Mouse (Mus musculus) bone marrow macrophage, adult 2 months (primary cell): Measurements from ENCODE around the gene Ntf5.

Experiments used
- CTCF ChIP-seq: IDR thresholded peaks from 2 replicates; pipeline ENCODE4 v1.5.1; 2012; ENCODE audit warnings: low read depth, mild to moderate bottlenecking, low read length, moderate library complexity
- POLR2A ChIP-seq: IDR thresholded peaks from 2 replicates; pipeline ENCODE4 v1.6.1; 2012; ENCODE audit warnings: mild to moderate bottlenecking, low read depth, low read length, borderline replicate concordance

DNA sequence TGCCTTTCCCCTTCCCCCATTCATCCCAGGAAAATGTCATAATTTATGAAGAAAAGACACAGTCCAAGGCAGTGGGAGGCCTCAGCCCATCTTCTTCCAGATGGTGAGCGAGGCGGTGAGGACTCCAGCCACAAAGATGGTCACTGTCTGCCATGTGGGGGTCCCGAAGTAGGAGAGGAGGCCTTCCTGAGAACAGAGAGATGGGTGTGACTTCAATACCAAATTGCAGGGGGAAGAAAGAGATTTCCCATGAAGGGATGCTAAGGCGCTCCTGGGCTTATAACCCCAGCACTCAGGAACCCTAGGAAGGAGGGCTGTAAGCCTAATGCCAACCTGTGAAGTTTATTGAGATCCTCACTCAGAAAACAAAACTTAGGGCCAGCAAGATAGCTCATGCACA, 48.3 kb downstream of the Ntf5 start:
- TF ChIP-seq CTCF, result no peak
- no peak for TF ChIP-seq POLR2A
